11 mouse cellular contexts compared by ENCODE assay signal in the genomic region with DNA sequence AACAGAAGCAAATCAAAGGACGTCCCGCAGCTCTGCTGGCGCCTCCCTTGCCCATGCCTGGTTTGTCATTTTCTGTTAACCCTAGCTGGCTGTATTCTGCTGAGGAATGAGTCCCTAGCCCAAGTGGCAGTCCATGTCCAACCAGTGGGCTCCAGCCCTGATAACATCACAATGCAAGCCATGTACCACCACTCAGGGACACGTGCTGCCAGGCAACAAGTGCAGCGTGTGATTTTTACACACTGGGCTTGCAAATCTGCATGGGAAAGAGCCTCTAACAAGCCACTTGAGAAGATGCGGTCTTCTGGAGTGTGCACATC. TPM values are rescaled to one million over a fixed set of nuclear protein-coding genes. Genes with fewer than 3 reads are reported as not detected.
A peak's percentile ranks its signal among the peaks of the same experiment; 100 is the strongest.
DNase-seq lines count a peak whose midpoint lies in the region; ATAC-seq and TF ChIP-seq lines count a peak whose summit lies in the region.
"Had no signal": no experiment of that assay in that cellular context is flagged by ENCODE, and none has a peak within 500 bp of the region (broad histone marks: within the 10 kb centered on the region; RNA-seq: fewer than 3 reads in every experiment).

No protein-coding gene starts in this region.

- intact Hi-C loops in heart, postnatal 14 days (cut with DNase I) = no loop called here

- H3K9me3 ChIP-seq in heart, embryonic 10.5 days = no peaks in the 10 kb centered on the region
- no peaks in the 10 kb centered on the region for H3K9me3 ChIP-seq in hindbrain, embryonic 16.5 days (ENCODE audit: control insufficient read depth, low read length)
- H3K9me3 ChIP-seq: liver, embryonic 13.5 days had no signal

- WGBS in heart, embryonic 10.5 days = 30% methylated on average over 6 of the region's 6 CpGs
- 13% methylated on average over 6 of the region's 6 CpGs for WGBS in hindbrain, embryonic 16.5 days
- 93% methylated on average over 6 of the region's 6 CpGs for WGBS in thymus, adult 2 months

- no peak for TF ChIP-seq CTCF in thymus, adult 2 months (IDR thresholded peaks at IDR 0.05; ENCODE audit: borderline replicate concordance, control insufficient read depth, extremely low read depth, insufficient read depth, low read length, poor library complexity)

- H3K4me1 ChIP-seq in heart, embryonic 10.5 days = peaks cover 23% of the 10 kb centered on the region
- peaks cover 12% of the 10 kb centered on the region for H3K4me1 ChIP-seq in hindbrain, embryonic 16.5 days (ENCODE audit: control insufficient read depth, insufficient read depth, low read depth, low read length)
- H3K4me1 ChIP-seq in thymus, adult 2 months (replicated peaks; ENCODE audit: control insufficient read depth, insufficient read depth, low read length) = no peaks in the 10 kb centered on the region
- H3K4me1 ChIP-seq: liver, embryonic 13.5 days had no signal

- H3K27me3 ChIP-seq in heart, embryonic 10.5 days (ENCODE audit: insufficient read depth, poor library complexity, severe bottlenecking) = no peaks in the 10 kb centered on the region
- no peaks in the 10 kb centered on the region for H3K27me3 ChIP-seq in hindbrain, embryonic 16.5 days (replicated peaks; ENCODE audit: control insufficient read depth, insufficient read depth, low read length)
- no peaks in the 10 kb centered on the region for H3K27me3 ChIP-seq in thymus, adult 2 months (ENCODE audit: control insufficient read depth, insufficient read depth, low read length)
- H3K27me3 ChIP-seq: liver, embryonic 13.5 days had no signal

- ATAC-seq in hindbrain, embryonic 16.5 days = peak; percentile 84

- H3K9ac ChIP-seq in hindbrain, embryonic 16.5 days (ENCODE audit: low read depth, low read length) = no peak overlapping the region
- H3K9ac ChIP-seq: liver, embryonic 13.5 days had no signal

- H3K27ac ChIP-seq in heart, embryonic 10.5 days = 0 out of 2 replicates have a peak overlapping the region, but pooled peaks have one; percentile 30
- no peak overlapping the region; the same call in 1 of the 2 replicates for H3K27ac ChIP-seq in hindbrain, embryonic 16.5 days (ENCODE audit: low read depth, low read length)
- H3K27ac ChIP-seq in thymus, adult 2 months (ENCODE audit: control insufficient read depth, insufficient read depth, low read length) = no peak overlapping the region
- H3K27ac ChIP-seq: liver, embryonic 13.5 days had no signal

- H3K4me2 ChIP-seq in hindbrain, embryonic 16.5 days (ENCODE audit: low read length) = peak overlapping the region; percentile 15
- H3K4me2 ChIP-seq: liver, embryonic 13.5 days had no signal

- DNase-seq in heart, embryonic 10.5 days (ENCODE audit: low spot score) = no peak
- DNase-seq in heart, postnatal 14 days = no peak
- peak; percentile 39 for DNase-seq in ES-CJ7 (ENCODE audit: low read depth, low spot score)
- DNase-seq in embryo, embryonic 9.5 days (ENCODE audit: extremely low spot score) = peak; percentile 18
- DNase-seq in thymus, adult 2 months = no peak
- no peak for DNase-seq in frontal cortex, adult 2 months (ENCODE audit: extremely low spot score in 1 of 2, low spot score in 1 of 2)
- no peak for DNase-seq in adrenal gland, postnatal 25 days
- DNase-seq: adrenal gland, postnatal 10 days; kidney, postnatal 14 days; liver, embryonic 13.5 days had no signal

- H3K4me3 ChIP-seq in heart, embryonic 10.5 days = no peak overlapping the region; the same call in 1 of the 2 replicates
- H3K4me3 ChIP-seq in hindbrain, embryonic 16.5 days (ENCODE audit: low read length) = no peak overlapping the region
- no peak overlapping the region for H3K4me3 ChIP-seq in thymus, adult 2 months (ENCODE audit: control insufficient read depth, insufficient read depth, low read length)
- H3K4me3 ChIP-seq: liver, embryonic 13.5 days had no signal

- no peaks in the 10 kb centered on the region for H3K36me3 ChIP-seq in heart, embryonic 10.5 days
- no peaks in the 10 kb centered on the region for H3K36me3 ChIP-seq in hindbrain, embryonic 16.5 days (ENCODE audit: control insufficient read depth, insufficient read depth, low read length)
- H3K36me3 ChIP-seq in thymus, adult 2 months (ENCODE audit: control insufficient read depth, insufficient read depth, low read length) = no peaks in the 10 kb centered on the region
- H3K36me3 ChIP-seq: liver, embryonic 13.5 days had no signal

- no peak for TF ChIP-seq POLR2A in thymus, adult 2 months (IDR thresholded peaks at IDR 0.05; ENCODE audit: control insufficient read depth, extremely low read depth, insufficient read depth, low read length, poor library complexity)

RNA-seq across cellular contexts. Expression of gene 1110051M20Rik, which starts 13.9 kb away (rescaled TPM):
- 43.2 and 50.1 TPM in 2 replicates for polyA plus RNA-seq in heart, embryonic 10.5 days (2016; fragmentation: Nextera tagmentation; extraction: Ambion mirVana)
- total RNA-seq in heart, postnatal 14 days (2021) = 10 to 100 TPM; 10.5 to 12.0 TPM
- 161 and 163 TPM in 2 replicates for polyA plus RNA-seq in hindbrain, embryonic 16.5 days (2015; fragmentation: Nextera tagmentation; extraction: Ambion mirVana)
- polyA plus RNA-seq in thymus, adult 2 months (2012; rRNA removed) = 10.3 and 11.9 TPM in 2 replicates
- 114 and 119 TPM in 2 replicates for polyA plus RNA-seq in frontal cortex, adult 2 months (2012; rRNA removed)
- total RNA-seq in adrenal gland, postnatal 25 days (2021) = 13.6 and 20.7 TPM in 2 replicates

RNA-seq across cellular contexts. Expression of gene Lrp4, which starts 26.8 kb away (rescaled TPM):
- 4.6 and 5.7 TPM in 2 replicates for polyA plus RNA-seq in heart, embryonic 10.5 days (2016; fragmentation: Nextera tagmentation; extraction: Ambion mirVana)
- 10 to 100 TPM; 11.1 to 13.3 TPM for total RNA-seq in heart, postnatal 14 days (2021)
- 4.5 and 5.3 TPM in 2 replicates for polyA plus RNA-seq in hindbrain, embryonic 16.5 days (2015; fragmentation: Nextera tagmentation; extraction: Ambion mirVana)
- polyA plus RNA-seq in thymus, adult 2 months (2012; rRNA removed) = 3.1 and 3.7 TPM in 2 replicates
- 13.0 and 15.6 TPM in 2 replicates for polyA plus RNA-seq in frontal cortex, adult 2 months (2012; rRNA removed)
- 4.7 and 5.2 TPM in 2 replicates for total RNA-seq in adrenal gland, postnatal 25 days (2021)

Comparison
In these comparisons a context has a peak if more than half of its experiments do, and no peak if none do; other contexts are left out.
1. DNase-seq: peak in ES-CJ7 (single experiment) and embryo, embryonic 9.5 days (single experiment); none in heart, embryonic 10.5 days (single experiment), heart, postnatal 14 days (0 of 2), thymus, adult 2 months (single experiment), frontal cortex, adult 2 months (0 of 2) and adrenal gland, postnatal 25 days (single experiment).